Mouse (Mus musculus): ENCODE results near the gene Hoxc12. TPM values are rescaled to one million over a fixed set of nuclear protein-coding genes. Genes with fewer than 3 reads are reported as not detected.

Hoxc12 gene
- polyA plus RNA-seq, 1 experiment from 2014 or later = not detected

DNA sequence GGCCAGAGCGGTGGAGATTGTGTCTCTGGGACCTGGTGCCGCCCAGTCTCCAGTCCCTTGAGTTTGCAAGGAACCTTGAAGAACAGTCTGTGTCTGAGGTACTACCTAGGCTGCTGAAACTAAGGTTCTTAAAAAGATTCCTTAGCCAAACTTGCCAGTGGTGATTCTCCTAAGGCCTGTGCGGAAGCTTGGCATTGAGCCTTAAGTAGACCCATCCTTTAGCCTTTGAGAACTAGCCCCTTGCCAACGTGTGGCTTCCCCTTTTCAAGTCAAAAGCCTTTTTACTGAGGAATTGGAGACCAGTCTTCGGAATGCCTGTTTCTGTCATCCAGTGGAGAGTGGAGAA, 6.9 kb downstream of the Hoxc12 start:
- no peak overlapping the region; the same call in 1 of the 2 replicates for H3K4me3 ChIP-seq
- 3% methylated on average over 5 of the region's 5 CpGs for WGBS
- peaks cover 8% of the 10 kb centered on the region for H3K4me1 ChIP-seq
- ATAC-seq (ENCODE audit: low FRiP score, low read depth) = no peak
- H3K9ac ChIP-seq (replicated peaks) = no peak overlapping the region
- no peaks in the 10 kb centered on the region for H3K9me3 ChIP-seq
- H3K27me3 ChIP-seq = peaks cover 97% of the 10 kb centered on the region
- no peaks in the 10 kb centered on the region for H3K36me3 ChIP-seq
- no peak overlapping the region for H3K27ac ChIP-seq (replicated peaks)
- H3K4me2 ChIP-seq (replicated peaks) = peak overlapping the region; percentile 25; the same call in 1 of the 2 replicates

- ATAC-seq (ENCODE audit: low FRiP score, low read depth) = no peak
- Histone ChIP-seq H3K27ac (replicated peaks) (no peak overlapping the region), H3K4me3 (no peak overlapping the region), H3K4me2 (replicated peaks) (no peak overlapping the region), H3K4me1 (peaks cover 4% of the 10 kb centered on the region), H3K9ac (replicated peaks) (no peak overlapping the region), H3K36me3 (no peaks in the 10 kb centered on the region), H3K27me3 (peaks cover 97% of the 10 kb centered on the region), H3K9me3 (no peaks in the 10 kb centered on the region)
- 10% methylated on average over 22 of the region's 22 CpGs for WGBS
These were observed 8.9 kb downstream of the Hoxc12 start for GRCm38 (mm10) chr15:102945185-102946077.

DNA sequence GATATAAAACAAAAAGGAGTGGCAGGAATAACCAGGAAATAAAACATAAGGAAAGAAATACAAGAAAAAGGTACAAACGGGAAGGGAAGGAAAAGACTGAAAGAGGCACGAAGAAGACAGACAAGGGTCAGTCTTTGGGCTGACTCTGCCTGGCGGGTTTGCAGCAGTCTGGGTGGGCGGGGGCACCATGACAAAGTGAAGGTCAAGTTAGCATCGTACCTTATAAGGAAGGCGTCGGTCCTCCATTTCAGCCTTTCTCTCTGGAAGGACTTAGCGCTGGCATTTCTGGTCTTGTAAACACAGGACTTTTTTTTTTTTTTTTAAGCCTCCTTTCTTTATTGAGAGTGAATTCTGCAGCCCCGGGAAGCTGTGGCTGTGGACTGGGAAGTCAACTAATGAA, 10.7 kb downstream of the Hoxc12 start:
- WGBS = 1% methylated on average over 9 of the region's 9 CpGs
- Histone ChIP-seq H3K9me3 (no peaks in the 10 kb centered on the region), H3K4me1 (peaks cover 4% of the 10 kb centered on the region), H3K4me3 (no peak overlapping the region), H3K36me3 (no peaks in the 10 kb centered on the region), H3K4me2 (replicated peaks) (no peak overlapping the region), H3K27ac (replicated peaks) (no peak overlapping the region), H3K27me3 (peaks cover 97% of the 10 kb centered on the region), H3K9ac (replicated peaks) (no peak overlapping the region)
- ATAC-seq (ENCODE audit: low FRiP score, low read depth) = no peak

DNA sequence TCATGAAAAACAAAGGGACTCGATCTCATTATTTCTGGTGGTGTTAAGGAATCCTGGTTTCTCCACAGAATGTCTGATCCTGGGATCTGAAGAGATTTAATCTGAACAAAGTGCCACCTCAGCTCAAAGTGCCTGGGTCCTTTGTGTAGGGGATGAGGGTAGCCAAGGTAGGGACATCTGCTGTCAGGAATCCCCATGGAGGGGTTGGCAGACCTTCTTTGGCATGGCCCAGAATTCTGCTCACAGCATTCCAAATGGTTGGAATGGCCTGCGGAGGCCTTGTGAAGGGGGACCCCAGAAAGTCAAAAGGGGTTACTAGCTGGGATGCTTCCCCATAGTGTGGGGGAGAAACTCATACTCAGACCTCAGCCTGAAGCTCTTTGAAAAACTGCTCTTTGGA, 12.3 kb downstream of the Hoxc12 start:
- Histone ChIP-seq H3K4me1 (no peaks in the 10 kb centered on the region), H3K9ac (replicated peaks) (no peak overlapping the region), H3K4me2 (replicated peaks) (no peak overlapping the region), H3K36me3 (no peaks in the 10 kb centered on the region), H3K27ac (replicated peaks) (no peak overlapping the region), H3K27me3 (peaks cover 97% of the 10 kb centered on the region), H3K4me3 (no peak overlapping the region), H3K9me3 (no peaks in the 10 kb centered on the region)
- ATAC-seq (ENCODE audit: low FRiP score, low read depth) = no peak
- 7% methylated on average over 2 of the region's 2 CpGs for WGBS

GRCm38 (mm10) chr15:102949696-102950095, 13.1 kb downstream of the Hoxc12 start:
- Histone ChIP-seq H3K27me3 (peaks cover 99% of the 10 kb centered on the region), H3K36me3 (no peaks in the 10 kb centered on the region), H3K9me3 (no peaks in the 10 kb centered on the region), H3K4me3 (no peak overlapping the region), H3K9ac (replicated peaks) (no peak overlapping the region), H3K27ac (replicated peaks) (no peak overlapping the region), H3K4me2 (replicated peaks) (no peak overlapping the region), H3K4me1 (no peaks in the 10 kb centered on the region)
- WGBS = 2% methylated on average over 20 of the region's 20 CpGs
- no peak for ATAC-seq (ENCODE audit: low FRiP score, low read depth)

- no peaks in the 10 kb centered on the region for H3K9me3 ChIP-seq
- H3K4me3 ChIP-seq = no peak overlapping the region
- no peaks in the 10 kb centered on the region for H3K4me1 ChIP-seq
- ATAC-seq (ENCODE audit: low FRiP score, low read depth) = no peak
- no peaks in the 10 kb centered on the region for H3K36me3 ChIP-seq
- H3K4me2 ChIP-seq (replicated peaks) = no peak overlapping the region
- WGBS = 13% methylated on average over 2 of the region's 2 CpGs
- peaks cover 99% of the 10 kb centered on the region for H3K27me3 ChIP-seq
- H3K9ac ChIP-seq (replicated peaks) = no peak overlapping the region
- H3K27ac ChIP-seq (replicated peaks) = no peak overlapping the region
These were observed 14.3 kb downstream of the Hoxc12 start for GRCm38 (mm10) chr15:102950877-102951276.

DNA sequence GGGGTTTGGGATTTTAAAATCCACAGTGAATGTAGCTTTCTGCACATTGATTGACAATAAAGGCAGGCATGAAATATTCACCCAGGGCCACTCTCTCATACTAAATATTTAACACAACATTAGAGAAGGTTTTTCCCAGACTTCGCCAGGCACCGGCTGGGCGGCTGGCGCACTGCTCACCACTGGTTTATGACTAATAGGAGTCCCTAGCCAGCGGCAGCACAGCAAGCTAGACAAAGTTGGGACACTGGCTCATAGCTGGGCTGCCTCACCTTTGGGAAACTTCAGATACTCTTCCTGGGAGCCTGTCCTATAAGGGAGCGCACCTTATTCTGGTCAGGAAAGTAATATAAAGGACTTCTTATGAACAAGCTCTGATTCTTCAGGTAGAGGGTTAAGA, 17.0 kb downstream of the Hoxc12 start:
- Histone ChIP-seq H3K4me3 (no peak overlapping the region), H3K36me3 (no peaks in the 10 kb centered on the region), H3K9ac (replicated peaks) (no peak overlapping the region), H3K27me3 (peaks cover 100% of the 10 kb centered on the region), H3K27ac (replicated peaks) (no peak overlapping the region), H3K9me3 (no peaks in the 10 kb centered on the region), H3K4me1 (no peaks in the 10 kb centered on the region), H3K4me2 (replicated peaks) (no peak overlapping the region)
- 5% methylated on average over 6 of the region's 6 CpGs for WGBS
- no peak for ATAC-seq (ENCODE audit: low FRiP score, low read depth)

- under 1% methylated on average over 56 of the region's 57 CpGs for WGBS
- Histone ChIP-seq H3K36me3 (no peaks in the 10 kb centered on the region), H3K27ac (replicated peaks) (no peak within 1 kb of the TSS), H3K9ac (replicated peaks) (no peak within 1 kb of the TSS), H3K4me1 (no peaks in the 10 kb centered on the region), H3K27me3 (peaks cover 98% of the 10 kb centered on the region), H3K4me2 (replicated peaks) (no peak within 1 kb of the TSS), H3K9me3 (no peaks in the 10 kb centered on the region), H3K4me3 (no peak within 1 kb of the TSS)
- ATAC-seq (ENCODE audit: low FRiP score, low read depth) = no peak
These were observed 17.8 kb downstream of the Hoxc12 start, which contains the start of gene Hoxc11 for GRCm38 (mm10) chr15:102954192-102955006. Gene Hoxc11, plus strand, starts transcription at chr15:102954427.

DNA sequence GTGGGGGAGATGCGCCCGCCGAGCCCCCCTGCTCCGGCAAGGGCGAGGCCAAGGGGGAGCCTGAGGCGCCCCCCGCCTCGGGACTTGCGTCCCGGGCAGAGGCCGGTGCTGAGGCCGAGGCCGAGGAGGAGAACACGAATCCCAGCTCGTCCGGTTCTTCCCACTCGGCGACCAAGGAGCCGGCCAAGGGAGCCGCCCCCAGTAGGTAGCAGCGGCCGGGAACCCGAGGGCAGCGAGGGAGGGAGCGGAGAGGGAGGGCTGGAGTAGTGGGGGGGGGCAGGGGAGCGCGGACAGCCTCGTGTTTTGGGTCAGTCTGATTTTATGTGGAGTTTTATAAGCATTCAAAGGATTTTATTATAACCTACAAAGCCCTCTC, 18.4 kb downstream of the Hoxc12 start:
- Histone ChIP-seq H3K4me3 (no peak overlapping the region), H3K9me3 (no peaks in the 10 kb centered on the region), H3K36me3 (no peaks in the 10 kb centered on the region), H3K27me3 (peaks cover 98% of the 10 kb centered on the region), H3K9ac (replicated peaks) (no peak overlapping the region), H3K4me1 (no peaks in the 10 kb centered on the region), H3K4me2 (replicated peaks) (no peak overlapping the region), H3K27ac (replicated peaks) (no peak overlapping the region)
- no peak for ATAC-seq (ENCODE audit: low FRiP score, low read depth)
- WGBS = under 1% methylated on average over 26 of the region's 28 CpGs

DNA sequence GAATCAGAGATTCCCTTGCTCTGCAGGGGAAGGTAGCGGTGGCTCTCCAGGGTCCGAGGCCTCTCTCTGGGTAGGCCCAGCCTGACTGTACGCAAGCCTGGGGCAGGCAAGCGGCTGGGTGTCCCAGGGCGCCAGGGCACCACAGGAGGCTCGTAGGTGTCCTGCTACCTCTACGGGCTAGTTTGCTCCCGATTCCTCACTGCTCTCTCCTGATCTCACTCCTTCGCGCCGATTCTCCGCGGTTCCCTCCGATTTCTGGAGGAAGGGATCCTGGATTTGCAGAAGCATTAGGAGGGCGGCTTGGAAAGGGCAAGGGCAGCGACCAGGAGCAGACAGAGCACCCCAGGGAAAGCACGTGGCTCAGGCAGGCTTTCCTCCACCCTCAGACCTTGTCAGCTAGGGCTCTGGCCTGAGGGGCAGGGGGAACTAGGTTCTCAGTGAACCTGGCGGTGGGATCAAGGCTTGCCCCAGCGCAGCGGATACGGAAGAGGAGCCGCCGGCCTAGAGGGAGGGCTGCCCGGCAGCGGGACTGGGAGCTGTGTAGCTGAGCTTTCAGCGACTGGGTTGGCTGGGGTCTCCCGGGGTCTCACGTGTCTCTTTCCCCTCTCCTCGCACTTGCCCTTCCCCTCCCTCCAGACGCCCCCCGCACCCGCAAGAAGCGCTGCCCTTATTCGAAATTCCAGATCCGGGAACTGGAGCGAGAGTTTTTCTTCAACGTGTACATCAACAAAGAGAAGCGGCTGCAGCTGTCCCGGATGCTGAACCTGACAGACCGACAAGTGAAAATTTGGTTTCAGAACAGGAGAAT, 19.5 kb downstream of the Hoxc12 start:
- no peaks in the 10 kb centered on the region for H3K36me3 ChIP-seq
- no peak overlapping the region for H3K4me3 ChIP-seq
- H3K9me3 ChIP-seq = no peaks in the 10 kb centered on the region
- ATAC-seq (ENCODE audit: low FRiP score, low read depth) = no peak
- H3K4me2 ChIP-seq (replicated peaks) = no peak overlapping the region
- H3K27ac ChIP-seq (replicated peaks) = no peak overlapping the region
- no peaks in the 10 kb centered on the region for H3K4me1 ChIP-seq
- under 1% methylated on average over 40 of the region's 40 CpGs for WGBS
- H3K27me3 ChIP-seq = peaks cover 98% of the 10 kb centered on the region
- H3K9ac ChIP-seq (replicated peaks) = no peak overlapping the region

DNA sequence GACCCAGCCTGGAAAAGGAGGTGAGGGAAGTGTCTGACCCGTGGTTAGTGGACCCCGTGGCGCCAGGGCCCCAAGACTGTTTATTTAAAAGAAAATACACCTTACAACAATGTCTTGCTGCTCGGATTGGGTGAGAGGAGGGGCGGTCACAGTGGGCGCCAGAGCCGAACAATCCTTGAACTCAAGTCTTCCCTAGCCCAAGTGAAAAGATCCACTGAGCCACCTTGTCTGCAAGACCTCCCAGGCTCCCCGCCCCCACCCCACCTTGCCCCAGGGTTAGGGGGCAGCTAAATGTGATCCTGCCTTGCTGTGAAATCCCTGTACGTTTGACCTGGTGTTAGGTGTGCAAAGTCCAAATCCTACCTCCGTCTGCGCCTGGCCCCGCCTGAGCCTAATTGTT, 20.3 kb downstream of the Hoxc12 start:
- no peak overlapping the region for H3K9ac ChIP-seq (replicated peaks)
- ATAC-seq (ENCODE audit: low FRiP score, low read depth) = no peak
- WGBS = under 1% methylated on average over 12 of the region's 12 CpGs
- no peak overlapping the region for H3K27ac ChIP-seq (replicated peaks)
- no peak overlapping the region for H3K4me2 ChIP-seq (replicated peaks)
- no peak overlapping the region for H3K4me3 ChIP-seq
- no peaks in the 10 kb centered on the region for H3K4me1 ChIP-seq
- H3K9me3 ChIP-seq = no peaks in the 10 kb centered on the region
- H3K27me3 ChIP-seq = peaks cover 98% of the 10 kb centered on the region
- no peaks in the 10 kb centered on the region for H3K36me3 ChIP-seq
